Mouse (Mus musculus) G1E (cell line): ENCODE measurements at regions not wholly inside any gene's neighbourhood (a gene's known extent, or its start where the extent isn't known, plus 50 kb on each side); places are given as distances from the start of the nearest gene placed in this dataset.

Source experiments
- CTCF ChIP-seq: IDR thresholded peaks from 2 replicates; pipeline ENCODE4 v1.5.1; 2012; ENCODE audit warnings: low read depth, low read length, inconsistent platforms, mixed read lengths
- GATA1 ChIP-seq: IDR thresholded peaks from 2 replicates; pipeline ENCODE4 v1.6.1; 2012; ENCODE audit warnings: borderline replicate concordance, low read length, inconsistent platforms, mixed read lengths
- GATA2 ChIP-seq: IDR thresholded peaks from 2 replicates; pipeline ENCODE4 v1.6.1; 2012; ENCODE audit warnings: low read depth, low read length, inconsistent platforms, borderline replicate concordance
- POLR2AphosphoS5 ChIP-seq: IDR thresholded peaks from 2 replicates; pipeline ENCODE4 v1.6.1; 2012; ENCODE audit warnings: low read depth, low read length, inconsistent platforms; ENCODE audit not compliant: insufficient replicate concordance
- TAL1 ChIP-seq: conservative IDR thresholded peaks from 2 replicates; pipeline ENCODE4 v1.6.1; 2012; ENCODE audit warnings: low read depth, low read length, inconsistent platforms, mixed read lengths

GRCm38 (mm10) chr13:28653362-28653761, 300.2 kb downstream of the Sox4 start:
- no peak for TF ChIP-seq CTCF
- no peak for TF ChIP-seq POLR2AphosphoS5
- TF ChIP-seq TAL1 = no peak
- TF ChIP-seq GATA1 = no peak
- TF ChIP-seq GATA2 = no peak
